In the genomic region with DNA sequence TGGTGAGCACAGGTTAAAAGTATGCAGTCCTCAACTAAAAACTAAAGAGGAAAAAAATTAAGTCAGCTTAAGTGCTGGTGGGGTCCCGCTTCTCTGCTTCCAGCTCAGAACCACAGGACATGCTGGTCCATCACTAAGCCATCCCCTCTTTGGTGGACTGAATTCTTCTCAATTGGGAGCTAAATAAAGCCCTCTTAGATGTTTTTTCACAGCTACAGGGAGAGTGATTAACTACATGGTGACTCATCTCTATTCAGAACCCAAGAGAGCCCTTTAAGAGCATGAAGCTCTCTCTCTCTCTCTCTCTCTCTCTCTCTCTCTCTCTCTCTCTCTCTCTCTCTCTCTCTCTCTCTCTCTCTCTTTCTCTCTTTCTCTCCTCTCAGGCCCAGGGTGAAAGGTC, we compare ENCODE assay signal across 15 mouse cellular contexts.
DNase-seq lines count a peak whose midpoint lies in the region.
"Had no signal": no experiment of that assay in that cellular context is flagged by ENCODE, and none has a peak within 500 bp of the region (broad histone marks: within the 10 kb centered on the region; RNA-seq: fewer than 3 reads in every experiment).

No protein-coding gene starts in this region.

- DNase-seq in 3134 (ENCODE audit: extremely low read depth, insufficient read length, low spot score) = peak; percentile 20
- DNase-seq in 3T3-L1 (ENCODE audit: low read depth, low spot score) = peak; percentile 36
- peak; percentile 52 for DNase-seq in Muller cell, postnatal 12 days (ENCODE audit: inconsistent ontology term)
- DNase-seq in brain, adult 2 months (ENCODE audit: low read depth, low spot score) = peak; percentile 65
- no peak for DNase-seq in heart, adult 11 months
- no peak for DNase-seq in cerebellum, postnatal 4 days (ENCODE audit: low spot score in 2 of 2)
- no peak for DNase-seq in adipocyte (ENCODE audit: low spot score)
- DNase-seq: adrenal gland, adult 2 months; adrenal gland, postnatal 25 days; B cell, adult 2 months; cerebellum, adult 11-12 months; cerebellum, adult 2 months; cerebellum, adult 9-10 months; cerebellum, postnatal 25 days; forebrain, postnatal 0 days had no signal

Comparison
In these comparisons a context has a peak if more than half of its experiments do, and no peak if none do; other contexts are left out.
1. DNase-seq: peak in 3134 (single experiment), 3T3-L1 (single experiment), Muller cell, postnatal 12 days (single experiment) and brain, adult 2 months (single experiment); none in heart, adult 11 months (single experiment), cerebellum, postnatal 4 days (0 of 2) and adipocyte (single experiment).